Mouse (Mus musculus): ENCODE measurements at regions not wholly inside any gene's neighbourhood (a gene's known extent, or its start where the extent isn't known, plus 50 kb on each side); places are given as distances from the start of the nearest gene placed in this dataset.

GRCm38 (mm10) chr2:108824025-108824424, 456.5 kb upstream of the Kif18a start:
- TF ChIP-seq CTCF (conservative IDR thresholded peaks at IDR 0.05; ENCODE audit: low read length) (no peak), NANOG (IDR thresholded peaks at IDR 0.05; ENCODE audit: borderline replicate concordance, low read length) (no peak), POU5F1 (IDR thresholded peaks at IDR 0.05; ENCODE audit: borderline replicate concordance, low read length) (no peak)

Measured in E14TG2a.4 (cell line).